Mouse (Mus musculus) CH12.LX (cell line): ENCODE data around the gene Ctnna3. TPM values are rescaled to one million over a fixed set of nuclear protein-coding genes. Genes with fewer than 3 reads are reported as not detected.

Experiments
- DNase-seq: peaks from one replicate; pipeline ENCODE4 v3.0.0-alpha.2; 2013; ENCODE audit errors: extremely low read depth
- H3K27ac ChIP-seq: 2 replicates; pipeline ENCODE4 v1.5.1; 2012; ENCODE audit warnings: low read depth, mild to moderate bottlenecking, control low read depth, moderate library complexity; ENCODE audit not compliant: insufficient read depth
- H3K27me3 ChIP-seq: replicated peaks from 2 replicates; pipeline ENCODE3; 2012; ENCODE audit warnings: inconsistent platforms
- H3K36me3 ChIP-seq, 2 experiments: replicated peaks in 1 of 2; 2 replicates each; pipeline versions ENCODE3 to v1.6.1; 2012; ENCODE audit warnings: inconsistent platforms in 1 of 2, low read length in 1 of 2, mild to moderate bottlenecking in 1 of 2, mixed read lengths in 1 of 2, moderate library complexity in 1 of 2; ENCODE audit not compliant: control insufficient read depth in 1 of 2, insufficient read depth in 1 of 2
- H3K4me1 ChIP-seq, 2 experiments: 2 replicates each; pipeline ENCODE4 v1.6.1; 2012; ENCODE audit warnings: inconsistent platforms in 1 of 2, moderate library complexity in 1 of 2; ENCODE audit not compliant: insufficient read depth in 2 of 2, control insufficient read depth in 1 of 2
- H3K4me2 ChIP-seq: 2 replicates; pipeline ENCODE4 v1.6.1; 2012; ENCODE audit warnings: low read depth, mild to moderate bottlenecking, control low read depth; ENCODE audit not compliant: poor library complexity, insufficient read depth, severe bottlenecking
- H3K4me3 ChIP-seq, 3 experiments: fragments of 150-350 bp in 1 of 3; sonication (generic) in 1 of 3; replicated peaks in 1 of 3; 2 replicates each; pipeline versions ENCODE3 to v1.5.1; 2011 to 2012; ENCODE audit warnings: low read depth in 2 of 3, low read length in 2 of 3, mild to moderate bottlenecking in 2 of 3, moderate library complexity in 2 of 3, control low read depth in 1 of 3, improper control_type of control experiment in 1 of 3, inconsistent platforms in 1 of 3, mixed read lengths in 1 of 3; ENCODE audit not compliant: poor library complexity in 1 of 3
- H3K79me2 ChIP-seq: replicated peaks from 2 replicates; pipeline ENCODE4 v1.6.1; 2012; ENCODE audit warnings: mild to moderate bottlenecking, moderate library complexity; ENCODE audit not compliant: control insufficient read depth, poor library complexity, insufficient read depth, severe bottlenecking; ENCODE audit errors: extremely low read depth
- H3K9ac ChIP-seq: 2 replicates; pipeline ENCODE4 v1.6.1; 2012; ENCODE audit warnings: low read depth, mild to moderate bottlenecking, control low read depth, moderate library complexity; ENCODE audit not compliant: insufficient read depth
- H3K9me3 ChIP-seq: replicated peaks from 2 replicates; pipeline ENCODE3; 2012; ENCODE audit warnings: low read length, inconsistent platforms, mixed read lengths
- BHLHE40 ChIP-seq: IDR thresholded peaks from 2 replicates; pipeline ENCODE4 v1.6.1; 2011; ENCODE audit warnings: mild to moderate bottlenecking, low read depth, low read length, improper control_type of control experiment
- CHD1 ChIP-seq: IDR thresholded peaks from 2 replicates; pipeline ENCODE4 v1.6.1; 2012; ENCODE audit warnings: low read depth, low read length, improper control_type of control experiment, inconsistent platforms
- CHD2 ChIP-seq: IDR thresholded peaks from 2 replicates; pipeline ENCODE4 v1.6.1; 2011; ENCODE audit warnings: low read length, improper control_type of control experiment
- CTCF ChIP-seq, 2 experiments: IDR thresholded peaks in 1 of 2; conservative IDR thresholded peaks in 1 of 2; 2 replicates each; pipeline ENCODE4 v1.5.1; 2011 to 2012; ENCODE audit warnings: low read depth in 2 of 2, low read length in 2 of 2, improper control_type of control experiment in 1 of 2, inconsistent platforms in 1 of 2, mild to moderate bottlenecking in 1 of 2, moderate library complexity in 1 of 2
- E2F4 ChIP-seq: IDR thresholded peaks from 2 replicates; pipeline ENCODE4 v1.6.1; 2011; ENCODE audit warnings: low read depth, low read length, improper control_type of control experiment; ENCODE audit not compliant: insufficient replicate concordance
- ETS1 ChIP-seq: conservative IDR thresholded peaks from 2 replicates; pipeline ENCODE4 v1.6.1; 2012; ENCODE audit warnings: low read depth, mild to moderate bottlenecking, inconsistent platforms, low read length, improper control_type of control experiment, moderate library complexity
- GABPA ChIP-seq: IDR thresholded peaks from 2 replicates; pipeline ENCODE4 v1.6.1; 2012; ENCODE audit warnings: low read depth, low read length, improper control_type of control experiment, inconsistent platforms; ENCODE audit not compliant: insufficient replicate concordance
- HCFC1 ChIP-seq: IDR thresholded peaks from 2 replicates; pipeline ENCODE4 v1.6.1; 2012; ENCODE audit warnings: low read depth, mild to moderate bottlenecking, inconsistent platforms, low read length, improper control_type of control experiment
- IRF4 ChIP-seq: IDR thresholded peaks from 2 replicates; pipeline ENCODE4 v1.6.1; 2014; ENCODE audit warnings: low read depth, mild to moderate bottlenecking, inconsistent platforms, low read length, improper control_type of control experiment
- JUN ChIP-seq: IDR thresholded peaks from 2 replicates; pipeline ENCODE4 v1.6.1; 2011; ENCODE audit warnings: low read depth, mild to moderate bottlenecking, low read length, improper control_type of control experiment, moderate library complexity; ENCODE audit not compliant: insufficient read depth
- JUND ChIP-seq: conservative IDR thresholded peaks from 2 replicates; pipeline ENCODE4 v1.6.1; 2011; ENCODE audit warnings: low read depth, low read length, improper control_type of control experiment
- KAT2A ChIP-seq: IDR thresholded peaks from 2 replicates; pipeline ENCODE4 v1.6.1; 2012; ENCODE audit warnings: low read length, improper control_type of control experiment, inconsistent platforms; ENCODE audit not compliant: insufficient replicate concordance
- MAFK ChIP-seq: IDR thresholded peaks from 2 replicates; pipeline ENCODE4 v1.6.1; 2011; ENCODE audit warnings: low read length, improper control_type of control experiment; ENCODE audit not compliant: insufficient replicate concordance
- MXI1 ChIP-seq: IDR thresholded peaks from 2 replicates; pipeline ENCODE4 v1.6.1; 2011; ENCODE audit warnings: mild to moderate bottlenecking, low read depth, low read length, improper control_type of control experiment
- NRF1 ChIP-seq: IDR thresholded peaks from 2 replicates; pipeline ENCODE4 v1.6.1; 2014; ENCODE audit warnings: low read depth, mild to moderate bottlenecking, inconsistent platforms, low read length, improper control_type of control experiment, moderate library complexity
- PAX5 ChIP-seq: IDR thresholded peaks from 2 replicates; pipeline ENCODE4 v1.6.1; 2012; ENCODE audit warnings: low read length, inconsistent platforms, mixed read lengths
- POLR2A ChIP-seq: IDR thresholded peaks from 2 replicates; pipeline ENCODE4 v1.6.1; 2011; ENCODE audit warnings: low read depth, mild to moderate bottlenecking, improper control_type of control experiment, low read length
- POLR2AphosphoS2 ChIP-seq: IDR thresholded peaks from 2 replicates; pipeline ENCODE4 v1.6.1; 2011; ENCODE audit warnings: low read depth, low read length, improper control_type of control experiment
- RAD21 ChIP-seq: IDR thresholded peaks from 2 replicates; pipeline ENCODE4 v1.6.1; 2011; ENCODE audit warnings: low read depth, mild to moderate bottlenecking, low read length, improper control_type of control experiment, moderate library complexity
- RCOR1 ChIP-seq: conservative IDR thresholded peaks from 2 replicates; pipeline ENCODE4 v1.6.1; 2012; ENCODE audit warnings: low read depth, mild to moderate bottlenecking, inconsistent platforms, low read length, improper control_type of control experiment
- SIN3A ChIP-seq: IDR thresholded peaks from 2 replicates; pipeline ENCODE4 v1.6.1; 2012; ENCODE audit warnings: low read length, improper control_type of control experiment, inconsistent platforms
- SMC3 ChIP-seq: IDR thresholded peaks from 2 replicates; pipeline ENCODE4 v1.6.1; 2011; ENCODE audit warnings: low read depth, low read length, improper control_type of control experiment
- TCF12 ChIP-seq: IDR thresholded peaks from 2 replicates; pipeline ENCODE4 v1.6.1; 2014; ENCODE audit warnings: low read depth, mild to moderate bottlenecking, inconsistent platforms, low read length, improper control_type of control experiment
- UBTF ChIP-seq: IDR thresholded peaks from 2 replicates; pipeline ENCODE4 v1.6.1; 2012; ENCODE audit warnings: low read depth, mild to moderate bottlenecking, inconsistent platforms, low read length, improper control_type of control experiment, moderate library complexity
- USF1 ChIP-seq: IDR thresholded peaks from 2 replicates; pipeline ENCODE4 v1.6.1; 2014; ENCODE audit warnings: low read depth, mild to moderate bottlenecking, inconsistent platforms, low read length, improper control_type of control experiment
- USF2 ChIP-seq: conservative IDR thresholded peaks from 2 replicates; pipeline ENCODE4 v1.6.1; 2011; ENCODE audit warnings: low read depth, low read length, improper control_type of control experiment
- ZC3H11A ChIP-seq: IDR thresholded peaks from 2 replicates; pipeline ENCODE4 v1.6.1; 2012; ENCODE audit warnings: low read depth, mild to moderate bottlenecking, inconsistent platforms, low read length, improper control_type of control experiment
- ZKSCAN1 ChIP-seq: IDR thresholded peaks from 2 replicates; pipeline ENCODE4 v1.6.1; 2012; ENCODE audit warnings: low read depth, inconsistent platforms, low read length, improper control_type of control experiment, borderline replicate concordance
- ZNF384 ChIP-seq: IDR thresholded peaks from 2 replicates; pipeline ENCODE4 v1.6.1; 2012; ENCODE audit warnings: low read depth, low read length, improper control_type of control experiment, inconsistent platforms
- dilution Hi-C: fragments of 300-500 bp; cut with MboI; formaldehyde crosslinking; loops from 2 replicates; pipeline ENCODE4 v1.14.3; 2020; ENCODE audit warnings: low sequenced_read_pairs; ENCODE audit not compliant: extremely low pct_unique_long_range_greater_than_20kb, extremely low pct_ligation_motif_present
- in situ Hi-C: fragments of 300-500 bp; cut with MboI; formaldehyde crosslinking; loops from 3 replicates; pipeline ENCODE4 v1.14.3; 2019; ENCODE audit warnings: low sequenced_read_pairs, low pct_ligation_motif_present, low pct_unique_long_range_greater_than_20kb, mixed read lengths
- polyA plus RNA-seq: library from polyadenylated mRNA; unstranded; fragments of >175 nt; gene quantifications from 2 replicates; pipeline ENCODE4 v1.2.1, GENCODE M21; 2012; ENCODE audit warnings: low read depth; ENCODE audit not compliant: insufficient read length
- total RNA-seq, 2 experiments: library from RNA; depleted of rRNA; stranded (reverse); fragments of 300-350 nt in 1 of 2; fragments of >200 nt in 1 of 2; gene quantifications; 2 replicates each; pipeline ENCODE4 v1.2.3; 2012 to 2014

Gene Ctnna3
- total and polyA plus RNA-seq, 3 experiments = 0.09 TPM; not detected in 2

- no peak for TF ChIP-seq CHD1
- no peak for TF ChIP-seq JUN
- TF ChIP-seq ZNF384 = no peak
- no peak for TF ChIP-seq JUND
- TF ChIP-seq KAT2A = no peak
- no peak for TF ChIP-seq CHD2
- TF ChIP-seq USF1 = no peak
- no peak for TF ChIP-seq E2F4
- TF ChIP-seq POLR2A = no peak
- no peak for TF ChIP-seq UBTF
- TF ChIP-seq PAX5 = no peak
- TF ChIP-seq ZC3H11A = no peak
- TF ChIP-seq GABPA = no peak
- no peak for TF ChIP-seq ZKSCAN1
- no peak for TF ChIP-seq BHLHE40
- TF ChIP-seq POLR2AphosphoS2 = no peak
- TF ChIP-seq HCFC1 = no peak
- TF ChIP-seq RAD21 = no peak
- TF ChIP-seq IRF4 = no peak
- no peak for TF ChIP-seq SIN3A
- dilution Hi-C loops = no loop called here
- Histone ChIP-seq H3K27me3 (no peaks in the 10 kb centered on the region), H3K27ac (no peak overlapping the region), H3K4me2 (no peak overlapping the region), H3K4me1 (no peaks in the 10 kb centered on the region), H3K4me3 (no peak overlapping the region), H3K9me3 (peaks cover 56% of the 10 kb centered on the region), H3K9ac (no peak overlapping the region), H3K79me2 (no peaks in the 10 kb centered on the region), H3K36me3 (no peaks in the 10 kb centered on the region)
- no peak for DNase-seq
- in situ Hi-C loops = no loop called here
Observed at GRCm38 (mm10) chr10:64039760-64040535, 610.0 kb downstream of the Ctnna3 start.

GRCm38 (mm10) chr10:64041218-64041617 is 611.3 kb downstream of the Ctnna3 start:
- Histone ChIP-seq H3K9me3 (peaks cover 56% of the 10 kb centered on the region), H3K9ac (no peak overlapping the region), H3K4me1 (no peaks in the 10 kb centered on the region), H3K4me3 (no peak overlapping the region), H3K27me3 (no peaks in the 10 kb centered on the region), H3K36me3 (no peaks in the 10 kb centered on the region), H3K79me2 (no peaks in the 10 kb centered on the region), H3K27ac (no peak overlapping the region), H3K4me2 (no peak overlapping the region)
- dilution Hi-C loops (no loop called here), in situ Hi-C loops (no loop called here)
- TF ChIP-seq CHD2 (no peak), RCOR1 (no peak), CTCF (conservative IDR thresholded peaks at IDR 0.05 in 1 of 2, IDR thresholded peaks at IDR 0.05 in 1 of 2; ENCODE audit: low read depth in 2 of 2, low read length in 2 of 2) (no peak), GABPA (no peak), E2F4 (no peak), UBTF (no peak), USF2 (no peak), ETS1 (no peak), TCF12 (no peak), KAT2A (no peak), SMC3 (no peak), SIN3A (no peak), USF1 (no peak), BHLHE40 (no peak), NRF1 (no peak), MAFK (no peak), MXI1 (no peak)
- no peak for DNase-seq
